Mouse (Mus musculus) midbrain, embryonic 11.5 days (tissue): ENCODE measurements around the gene Gpr155. TPM values are rescaled to one million over a fixed set of nuclear protein-coding genes. Genes with fewer than 3 reads are reported as not detected.

ENCODE experiments used
- ATAC-seq: fragments of 200-750 bp; cut with Nextera tagmentation; 2 replicates; pipeline ENCODE4 v1.8.0; 2017; ENCODE audit warnings: moderate TSS enrichment, moderate library complexity; ENCODE audit not compliant: low FRiP score
- DNase-seq: peaks from one replicate; pipeline ENCODE4 v3.0.0; 2015; ENCODE audit warnings: low spot score; ENCODE audit errors: missing footprints
- H3K27ac ChIP-seq: fragments of 300-500 bp; sonication (generic); 2 replicates; pipeline ENCODE4 v1.5.1; 2014; ENCODE audit warnings: low read depth, low read length
- H3K27me3 ChIP-seq: fragments of 300-500 bp; sonication (generic); 2 replicates; pipeline ENCODE4 v1.6.1; 2014; ENCODE audit warnings: mild to moderate bottlenecking, low read length, moderate library complexity, mixed read lengths; ENCODE audit not compliant: control insufficient read depth, insufficient read depth
- H3K36me3 ChIP-seq: fragments of 300-500 bp; sonication (generic); 2 replicates; pipeline ENCODE4 v1.6.1; 2014; ENCODE audit warnings: mild to moderate bottlenecking, low read length, moderate library complexity, mixed read lengths; ENCODE audit not compliant: control insufficient read depth, insufficient read depth
- H3K4me1 ChIP-seq: fragments of 300-500 bp; sonication (generic); 2 replicates; pipeline ENCODE4 v1.6.1; 2014; ENCODE audit warnings: low read length; ENCODE audit not compliant: control insufficient read depth, insufficient read depth
- H3K4me2 ChIP-seq: fragments of 300-500 bp; sonication (generic); 2 replicates; pipeline ENCODE4 v1.6.1; 2014; ENCODE audit warnings: mild to moderate bottlenecking, moderate library complexity
- H3K4me3 ChIP-seq: fragments of 300-500 bp; sonication (generic); 2 replicates; pipeline ENCODE4 v1.5.1; 2014; ENCODE audit warnings: low read depth, low read length
- H3K9ac ChIP-seq: fragments of 300-500 bp; sonication (generic); 2 replicates; pipeline ENCODE4 v1.6.1; 2014; ENCODE audit warnings: low read length
- H3K9me3 ChIP-seq: fragments of 300-500 bp; sonication (generic); 2 replicates; pipeline ENCODE4 v1.6.1; 2016; ENCODE audit warnings: low read length; ENCODE audit not compliant: control insufficient read depth
- WGBS: fragments of 180-500 bp; shearing (Covaris S2); extraction: QIAGEN DNeasy Blood & Tissue Kit; methylation state at CpG from one replicate; pipeline ENCODE4 v1.1.7; 2014; 5-methylcytosine and 5-hydroxymethylcytosine counted together
- polyA plus RNA-seq: library from polyadenylated mRNA; unstranded; fragments of >200 nt; fragmentation: Nextera tagmentation; extraction: Ambion mirVana; gene quantifications from 2 replicates; pipeline ENCODE4 v1.2.1, GENCODE M21; 2014

Gene Gpr155
- polyA plus RNA-seq, 1 experiment from 2014 or later, result 3.0 TPM

- no peak for ATAC-seq
- Histone ChIP-seq H3K4me3 (no peak overlapping the region), H3K4me1 (no peaks in the 10 kb centered on the region), H3K4me2 (no peak overlapping the region), H3K27me3 (no peaks in the 10 kb centered on the region), H3K9me3 (no peaks in the 10 kb centered on the region), H3K27ac (no peak overlapping the region), H3K36me3 (no peaks in the 10 kb centered on the region), H3K9ac (no peak overlapping the region)
- DNase-seq, result no peak
- WGBS, result 87% methylated on average over 5 of the region's 5 CpGs
Observed at GRCm38 (mm10) chr2:73319218-73319617, 67.2 kb downstream of the Gpr155 start.

DNA sequence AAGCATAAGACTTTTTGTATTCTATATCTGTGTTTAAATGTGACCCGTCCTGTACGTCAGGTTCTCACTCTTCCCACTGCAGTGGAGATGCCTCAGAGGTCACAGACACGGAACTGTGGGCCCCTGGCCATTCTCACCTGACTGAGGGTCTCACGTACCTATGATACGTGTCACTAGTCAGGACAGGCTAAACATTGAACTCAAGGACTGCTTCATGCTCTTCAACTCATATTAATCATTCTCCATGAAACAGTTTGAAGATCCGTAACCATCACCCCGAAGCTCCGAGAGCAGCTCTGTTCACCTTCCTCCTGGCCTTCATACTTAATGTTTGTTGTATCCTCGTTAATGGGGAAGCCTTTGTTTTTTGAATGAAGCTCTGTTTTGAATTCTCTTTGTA lies 68.9 kb downstream of the Gpr155 start:
- 0 out of 2 replicates have a peak, but pooled peaks cover 2% of the 10 kb centered on the region for H3K4me1 ChIP-seq
- no peak overlapping the region for H3K4me2 ChIP-seq
- H3K9ac ChIP-seq, result no peak overlapping the region
- no peak for DNase-seq
- no peak overlapping the region for H3K4me3 ChIP-seq
- H3K27me3 ChIP-seq, result no peaks in the 10 kb centered on the region
- no peak for ATAC-seq
- H3K36me3 ChIP-seq, result no peaks in the 10 kb centered on the region
- no peaks in the 10 kb centered on the region for H3K9me3 ChIP-seq
- H3K27ac ChIP-seq, result no peak overlapping the region
- WGBS, result 91% methylated on average over 9 of the region's 9 CpGs

DNA sequence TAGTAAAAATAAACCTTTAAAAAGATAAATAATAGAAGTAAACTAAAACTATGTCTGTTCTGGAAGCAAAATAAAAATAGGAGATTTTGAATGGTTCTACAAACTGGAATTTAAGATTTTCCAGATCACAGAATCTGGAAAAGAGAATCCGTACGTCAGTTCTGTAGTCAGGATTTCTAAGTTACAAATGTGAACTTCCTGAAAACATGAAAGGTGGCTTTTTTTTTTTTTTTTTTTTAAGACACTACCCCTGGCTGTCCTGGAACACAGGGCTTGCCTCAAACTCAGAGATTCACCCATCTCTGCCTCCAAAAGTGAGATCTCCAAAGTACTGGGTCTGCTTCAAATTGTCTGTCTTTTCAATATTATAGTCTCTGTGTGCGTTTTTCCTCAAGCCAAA lies 72.1 kb downstream of the Gpr155 start:
- Histone ChIP-seq H3K4me3 (no peak overlapping the region), H3K9me3 (no peaks in the 10 kb centered on the region), H3K27ac (no peak overlapping the region), H3K4me2 (no peak overlapping the region), H3K36me3 (no peaks in the 10 kb centered on the region), H3K9ac (no peak overlapping the region), H3K27me3 (no peaks in the 10 kb centered on the region), H3K4me1 (peaks cover 6% of the 10 kb centered on the region)
- DNase-seq (no peak), ATAC-seq (no peak)
- 87% methylated on average over 3 of the region's 3 CpGs for WGBS

GRCm38 (mm10) chr2:73313117-73313501 lies 73.3 kb downstream of the Gpr155 start:
- Histone ChIP-seq H3K27me3 (no peaks in the 10 kb centered on the region), H3K36me3 (no peaks in the 10 kb centered on the region), H3K9me3 (no peaks in the 10 kb centered on the region), H3K4me1 (peaks cover 6% of the 10 kb centered on the region), H3K4me3 (peak overlapping the region; percentile 82), H3K9ac (peak overlapping the region; percentile 65), H3K27ac (no peak overlapping the region), H3K4me2 (peak overlapping the region; percentile 50)
- WGBS, result 47% methylated on average over 14 of the region's 14 CpGs
- DNase-seq, result peak; percentile 92
- peak; percentile 65 for ATAC-seq

DNA sequence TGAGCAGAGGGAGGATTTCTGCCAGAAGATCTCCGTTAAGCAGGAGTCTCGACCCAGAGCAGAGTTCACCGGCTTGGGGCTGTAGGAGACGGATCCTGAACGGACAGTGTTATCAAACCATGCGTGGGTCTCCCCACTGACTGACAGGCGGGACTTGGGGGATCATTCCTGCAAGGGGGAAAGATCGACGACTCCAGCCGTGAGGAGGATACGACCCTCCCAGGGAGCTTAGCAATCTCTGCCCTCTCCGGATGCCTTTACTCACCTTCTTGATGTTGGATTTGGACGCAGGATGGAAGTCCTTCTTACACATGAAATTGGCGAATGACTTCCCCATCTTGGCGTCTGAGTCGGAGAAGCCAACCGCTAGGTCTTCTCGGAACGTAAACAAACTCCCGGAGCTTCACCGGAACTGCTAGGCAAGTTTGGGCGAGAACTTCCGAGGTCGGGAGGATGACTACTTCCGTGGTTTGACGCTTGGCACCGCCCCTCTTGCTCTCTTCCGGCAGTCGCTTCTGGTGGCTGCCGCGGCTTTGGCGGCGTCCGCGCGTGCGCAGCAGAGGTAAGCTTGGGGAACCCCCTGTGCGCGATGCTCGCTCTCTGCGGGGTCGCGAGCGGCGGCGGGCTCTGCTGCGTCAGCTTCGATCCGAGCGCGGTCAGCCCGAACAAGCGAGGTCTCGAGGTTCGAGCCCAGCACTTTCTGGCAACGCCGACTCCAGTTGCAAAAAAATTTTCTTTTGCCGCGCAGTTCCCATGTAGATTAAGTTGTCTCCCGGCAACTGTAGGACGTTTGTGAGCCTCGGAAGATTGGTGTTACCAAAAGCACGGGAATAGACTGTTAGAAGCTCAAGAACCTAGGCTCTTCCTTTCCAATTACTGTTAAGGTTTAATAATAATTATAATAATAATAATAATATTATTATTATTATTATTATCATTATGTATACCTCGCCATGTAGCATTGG lies 73.9 kb downstream of the Gpr155 start, which contains the start of the genes Scrn3 and Cir1:
Gene Scrn3, plus strand, starts transcription at position 450 of the 965 bp plus-strand sequence.
Gene Cir1, minus strand, starts transcription at position 550 of the 965 bp plus-strand sequence.
- DNase-seq (peak; percentile 99), ATAC-seq (peak; percentile 97)
- Histone ChIP-seq H3K9me3 (no peaks in the 10 kb centered on the region), H3K4me3 (peak within 1 kb of the TSS; percentile 82), H3K4me1 (peaks cover 6% of the 10 kb centered on the region), H3K36me3 (no peaks in the 10 kb centered on the region), H3K27me3 (no peaks in the 10 kb centered on the region), H3K4me2 (peak within 1 kb of the TSS; percentile 83), H3K27ac (no peak within 1 kb of the TSS), H3K9ac (peak within 1 kb of the TSS; percentile 65)
- WGBS, result under 1% methylated on average over 64 of the region's 64 CpGs

- 0 out of 2 replicates have a peak, but pooled peaks cover 2% of the 10 kb centered on the region for H3K36me3 ChIP-seq
Observed at GRCm38 (mm10) chr2:73306006-73306405, 80.4 kb downstream of the Gpr155 start.

GRCm38 (mm10) chr2:73304506-73304905 lies 81.9 kb downstream of the Gpr155 start:
- H3K36me3 ChIP-seq, result 0 out of 2 replicates have a peak, but pooled peaks cover 2% of the 10 kb centered on the region
- no peaks in the 10 kb centered on the region for H3K4me1 ChIP-seq
- no peak overlapping the region for H3K4me2 ChIP-seq
- 92% methylated on average over 5 of the region's 5 CpGs for WGBS
- H3K27me3 ChIP-seq, result no peaks in the 10 kb centered on the region
- no peak for ATAC-seq
- H3K27ac ChIP-seq, result no peak overlapping the region
- no peak overlapping the region for H3K4me3 ChIP-seq
- no peak overlapping the region for H3K9ac ChIP-seq
- no peak for DNase-seq
- no peaks in the 10 kb centered on the region for H3K9me3 ChIP-seq

More at GRCm38 (mm10) chr2:73306006-73306405, 80.4 kb downstream of the Gpr155 start:
- no peak overlapping the region for H3K27ac ChIP-seq
- H3K4me2 ChIP-seq, result no peak overlapping the region
- 91% methylated on average over 7 of the region's 7 CpGs for WGBS
- H3K4me3 ChIP-seq, result no peak overlapping the region
- no peak overlapping the region for H3K9ac ChIP-seq
- ATAC-seq (no peak), DNase-seq (no peak)
- H3K27me3 ChIP-seq, result no peaks in the 10 kb centered on the region
- no peaks in the 10 kb centered on the region for H3K9me3 ChIP-seq
- H3K4me1 ChIP-seq, result no peaks in the 10 kb centered on the region

- WGBS, result 93% methylated on average over 9 of the region's 9 CpGs
Observed at GRCm38 (mm10) chr2:73302722-73303121, 83.7 kb downstream of the Gpr155 start.

GRCm38 (mm10) chr2:73301979-73302378 lies 84.4 kb downstream of the Gpr155 start:
- no peaks in the 10 kb centered on the region for H3K9me3 ChIP-seq
- ATAC-seq (no peak), DNase-seq (no peak)
- H3K27ac ChIP-seq, result no peak overlapping the region
- 0 out of 2 replicates have a peak, but pooled peaks cover 2% of the 10 kb centered on the region for H3K36me3 ChIP-seq
- H3K4me2 ChIP-seq, result no peak overlapping the region
- no peak overlapping the region for H3K9ac ChIP-seq
- 97% methylated on average over 1 of the region's 1 CpGs for WGBS
- no peak overlapping the region for H3K4me3 ChIP-seq
- no peaks in the 10 kb centered on the region for H3K4me1 ChIP-seq
- H3K27me3 ChIP-seq, result no peaks in the 10 kb centered on the region

More at GRCm38 (mm10) chr2:73302722-73303121, 83.7 kb downstream of the Gpr155 start:
- Histone ChIP-seq H3K27me3 (no peaks in the 10 kb centered on the region), H3K9me3 (no peaks in the 10 kb centered on the region), H3K9ac (no peak overlapping the region), H3K4me2 (no peak overlapping the region), H3K27ac (no peak overlapping the region), H3K4me1 (no peaks in the 10 kb centered on the region), H3K4me3 (no peak overlapping the region), H3K36me3 (0 out of 2 replicates have a peak, but pooled peaks cover 2% of the 10 kb centered on the region)
- DNase-seq (no peak), ATAC-seq (no peak)
